Mouse (Mus musculus) spleen, postnatal 36 days (tissue): ENCODE measurements at regions not wholly inside any gene's neighbourhood (a gene's known extent, or its start where the extent isn't known, plus 50 kb on each side); places are given as distances from the start of the nearest gene placed in this dataset.

Experiments
- DNase-seq, 2 experiments: peaks; one replicate each; pipeline ENCODE4 v3.0.0; 2022; ENCODE audit warnings: low spot score in 2 of 2, mixed read lengths in 1 of 2

DNA sequence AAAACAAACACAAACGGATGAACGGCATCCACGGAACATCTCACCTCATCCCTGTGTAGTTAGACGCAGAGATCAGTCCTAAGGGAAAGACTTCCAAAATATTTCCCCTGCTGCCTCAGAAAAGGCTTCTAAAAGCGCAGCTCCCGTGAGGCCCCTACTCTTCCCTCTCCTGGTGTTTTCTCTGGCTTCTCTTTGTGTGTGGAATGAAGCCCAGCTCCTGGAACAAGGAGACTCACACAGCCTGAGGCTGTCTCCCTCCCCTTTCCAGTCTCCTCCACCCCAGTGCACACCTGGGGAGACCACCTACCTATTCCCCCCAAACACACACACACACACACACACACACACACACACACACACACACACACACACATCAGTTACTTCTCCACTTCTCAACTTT, 189.7 kb upstream of the Runx1 start:
- no peak for DNase-seq

DNA sequence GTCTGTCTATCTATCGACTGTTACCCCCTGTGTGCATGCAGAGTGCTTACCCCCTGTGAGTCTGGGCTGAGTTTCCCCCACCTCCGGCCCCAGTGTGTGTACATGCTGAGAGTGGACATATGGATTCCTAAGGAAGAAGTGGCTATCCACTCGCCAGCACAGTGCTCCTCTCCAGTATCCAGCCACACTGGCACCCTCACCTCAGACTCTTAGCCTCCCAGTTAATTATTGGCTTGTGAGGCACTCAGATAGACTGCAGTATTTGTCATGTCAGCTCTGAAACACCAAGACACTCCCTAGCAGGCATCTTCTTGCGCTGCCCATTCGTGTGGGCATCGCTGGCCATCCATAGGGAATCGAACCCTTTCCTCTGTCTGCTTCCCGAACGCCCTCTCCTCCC, 189.0 kb upstream of the Runx1 start:
- no peak for DNase-seq

DNA sequence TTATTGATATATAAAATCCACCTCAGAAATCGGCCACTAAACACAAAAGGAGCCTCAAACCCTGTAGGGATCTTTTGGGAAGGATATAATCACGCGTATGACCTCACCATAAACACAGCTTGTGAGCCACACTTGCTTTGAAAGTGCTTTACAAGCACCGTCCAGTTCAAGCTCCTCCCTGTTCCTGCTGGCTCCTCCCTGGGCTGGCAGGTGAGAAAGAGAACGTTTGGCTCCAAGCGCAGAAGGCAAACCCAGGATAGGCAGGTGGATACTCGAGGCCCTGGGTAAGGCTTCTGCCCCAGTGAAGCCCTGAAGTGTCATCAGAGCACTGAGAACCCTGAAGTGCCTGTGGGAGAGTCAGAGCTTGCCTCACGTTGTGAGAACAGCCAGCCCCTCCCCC, 187.9 kb upstream of the Runx1 start:
- no peak for DNase-seq

DNA sequence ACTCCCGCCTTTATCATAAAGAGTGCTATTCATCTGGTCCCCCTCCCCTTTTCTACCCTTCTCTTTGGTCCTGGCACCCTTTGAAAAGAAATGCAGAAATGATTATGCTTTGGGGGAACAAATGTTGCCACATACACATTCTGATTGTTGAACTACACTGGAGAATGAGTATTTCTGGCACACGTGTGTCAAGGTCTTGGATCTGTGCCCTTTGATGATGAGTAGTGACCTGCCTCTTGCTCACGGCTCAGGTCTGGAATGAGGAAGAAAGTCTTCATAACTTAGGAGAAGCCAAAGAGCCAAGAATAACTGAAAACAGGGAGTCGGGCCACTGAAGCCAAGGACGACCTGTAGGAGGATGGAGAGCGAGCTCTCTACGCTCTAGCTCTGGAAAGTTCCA, 187.3 kb upstream of the Runx1 start:
- DNase-seq = no peak

DNA sequence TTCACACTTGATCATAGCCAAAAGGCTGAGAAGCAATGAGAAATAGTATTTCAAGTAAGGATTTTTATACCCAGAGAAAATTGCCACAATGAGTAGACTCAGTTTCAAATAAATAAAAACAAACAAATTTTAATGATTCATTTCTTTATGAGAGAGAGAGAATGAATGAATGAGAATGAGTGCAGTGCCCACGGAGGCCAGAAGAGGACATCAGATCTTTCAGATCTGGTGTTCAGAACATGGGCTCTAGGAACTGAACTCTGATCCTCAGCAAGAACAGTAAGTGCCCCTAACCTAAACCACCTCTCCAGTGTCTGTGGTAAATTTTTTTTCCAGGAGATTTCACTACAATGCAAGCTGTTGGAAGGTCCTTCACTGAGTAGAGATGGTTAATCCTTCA, 185.5 kb upstream of the Runx1 start:
- no peak for DNase-seq

DNA sequence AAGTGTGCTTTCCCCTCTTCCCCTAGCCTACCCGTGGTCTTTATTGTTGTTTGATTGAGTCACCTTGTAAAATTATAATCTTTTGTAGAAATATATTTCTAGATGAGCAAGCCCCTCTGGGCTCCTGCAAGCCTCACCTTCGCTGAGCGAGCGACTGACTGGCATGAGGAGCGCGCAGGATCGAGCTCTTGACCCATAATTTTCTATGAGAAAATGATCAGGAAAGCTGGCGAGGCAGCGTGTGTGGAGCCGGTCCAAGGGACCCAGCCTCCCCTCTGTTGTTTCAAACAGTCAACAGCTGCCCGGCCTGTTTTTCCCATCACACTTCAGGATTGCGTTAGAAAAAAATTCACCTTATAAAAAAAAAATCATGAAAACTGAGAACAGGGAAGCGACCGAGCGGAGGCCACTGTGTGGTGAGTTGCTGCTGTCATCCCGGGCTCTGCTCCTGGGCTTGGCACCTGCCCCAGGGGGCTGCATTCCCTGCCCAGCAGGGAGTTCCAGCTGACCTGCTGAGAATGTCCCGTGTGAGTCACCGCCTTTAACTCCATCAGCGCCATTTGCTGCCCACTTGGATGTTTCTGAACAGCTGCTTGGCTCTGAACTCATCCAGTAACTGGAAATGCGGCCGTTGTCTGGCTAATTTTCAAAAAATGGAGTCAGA, 180.5 kb upstream of the Runx1 start:
- DNase-seq = no peak

DNA sequence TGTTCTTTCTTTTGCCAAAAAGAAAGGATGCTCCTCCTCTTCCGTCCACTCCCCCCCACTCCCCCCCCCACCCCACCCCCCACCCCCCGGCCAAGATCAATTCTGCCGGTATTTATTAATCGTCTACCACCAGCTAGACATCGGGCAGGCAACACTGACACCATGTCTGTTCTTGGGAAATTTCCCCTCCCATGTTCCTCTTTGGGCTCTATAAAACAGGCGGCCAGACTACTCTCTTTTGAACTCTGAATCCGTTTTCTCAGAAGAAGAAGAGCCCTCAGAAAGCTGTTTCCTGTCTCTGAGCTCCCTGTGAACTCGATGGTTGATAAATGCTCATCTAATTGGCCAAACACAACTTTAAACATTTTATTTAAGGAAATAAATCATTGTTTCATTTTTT, 179.5 kb upstream of the Runx1 start:
- DNase-seq = no peak

DNA sequence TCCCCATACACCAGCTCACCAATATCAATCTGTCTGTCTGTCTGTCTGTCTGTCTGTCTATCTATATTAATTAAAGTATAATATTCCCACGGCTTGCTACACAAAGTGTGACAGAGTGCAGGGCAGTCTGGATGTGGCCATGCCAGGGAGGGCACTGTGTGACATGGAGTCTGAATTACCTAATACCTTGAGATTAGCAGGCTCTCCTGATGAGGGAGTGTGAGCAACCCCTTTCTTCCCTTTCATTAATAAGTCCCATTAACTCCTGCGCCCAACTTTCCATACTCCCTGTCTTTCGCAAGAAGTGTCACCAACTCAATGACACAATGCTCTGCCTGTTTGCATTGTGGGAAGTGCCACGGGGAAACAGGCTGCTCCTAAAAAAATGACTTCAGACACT, 177.9 kb upstream of the Runx1 start:
- no peak for DNase-seq

DNA sequence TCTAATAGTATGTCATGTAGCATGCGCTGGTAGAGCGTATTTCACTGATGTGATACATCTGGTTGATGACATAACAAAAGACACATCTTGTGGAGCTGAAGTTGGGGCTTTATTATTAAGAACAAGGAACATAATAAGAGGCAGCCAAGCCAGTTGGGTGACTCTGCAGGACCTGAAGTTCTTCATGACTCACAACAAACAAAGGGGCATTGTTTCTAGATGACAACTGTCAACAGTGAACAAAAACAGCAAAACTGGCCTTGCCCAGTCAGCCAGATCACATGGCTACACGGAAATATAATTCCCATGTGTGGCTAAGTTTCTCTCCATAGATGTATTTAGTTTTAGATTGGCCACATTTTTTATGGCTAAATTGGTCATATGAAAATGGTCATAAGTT, 172.7 kb upstream of the Runx1 start:
- DNase-seq = no peak

DNA sequence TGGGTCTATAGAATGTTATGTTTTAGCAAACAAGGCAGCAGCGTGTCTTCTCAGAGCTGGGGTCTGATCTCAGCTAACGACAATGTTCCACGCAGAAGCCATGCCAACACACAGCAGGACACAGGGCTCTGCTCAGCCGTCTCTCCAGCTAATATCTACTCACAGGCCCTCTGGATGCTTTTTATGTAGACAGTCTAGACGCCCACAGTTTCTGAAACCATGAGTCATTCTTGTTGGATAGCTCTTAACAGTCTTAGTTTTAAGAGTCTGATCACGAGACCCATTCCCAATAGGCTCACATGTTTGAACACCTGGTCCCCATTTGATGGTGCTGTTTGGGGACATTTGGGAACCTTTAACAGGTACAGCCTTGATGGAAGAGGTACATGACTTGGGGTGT, 171.7 kb upstream of the Runx1 start:
- DNase-seq = no peak

DNA sequence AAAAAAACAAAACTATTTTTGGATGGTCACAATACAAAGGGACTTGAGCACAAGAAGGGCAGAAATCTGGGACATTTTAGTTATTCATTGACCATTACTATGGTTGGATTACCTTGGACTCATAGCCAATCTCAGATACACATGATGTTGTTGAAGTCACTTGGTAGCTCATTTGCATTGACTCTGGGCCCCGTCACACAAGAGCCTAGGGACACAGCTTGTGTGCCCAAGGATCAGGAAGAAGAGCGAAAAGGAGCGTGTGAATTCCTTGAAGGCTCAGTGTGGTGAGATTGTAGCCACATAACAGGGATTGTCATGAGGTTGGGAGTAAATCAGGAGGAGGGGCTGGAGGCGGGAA, 170.0 kb upstream of the Runx1 start:
- no peak for DNase-seq

DNA sequence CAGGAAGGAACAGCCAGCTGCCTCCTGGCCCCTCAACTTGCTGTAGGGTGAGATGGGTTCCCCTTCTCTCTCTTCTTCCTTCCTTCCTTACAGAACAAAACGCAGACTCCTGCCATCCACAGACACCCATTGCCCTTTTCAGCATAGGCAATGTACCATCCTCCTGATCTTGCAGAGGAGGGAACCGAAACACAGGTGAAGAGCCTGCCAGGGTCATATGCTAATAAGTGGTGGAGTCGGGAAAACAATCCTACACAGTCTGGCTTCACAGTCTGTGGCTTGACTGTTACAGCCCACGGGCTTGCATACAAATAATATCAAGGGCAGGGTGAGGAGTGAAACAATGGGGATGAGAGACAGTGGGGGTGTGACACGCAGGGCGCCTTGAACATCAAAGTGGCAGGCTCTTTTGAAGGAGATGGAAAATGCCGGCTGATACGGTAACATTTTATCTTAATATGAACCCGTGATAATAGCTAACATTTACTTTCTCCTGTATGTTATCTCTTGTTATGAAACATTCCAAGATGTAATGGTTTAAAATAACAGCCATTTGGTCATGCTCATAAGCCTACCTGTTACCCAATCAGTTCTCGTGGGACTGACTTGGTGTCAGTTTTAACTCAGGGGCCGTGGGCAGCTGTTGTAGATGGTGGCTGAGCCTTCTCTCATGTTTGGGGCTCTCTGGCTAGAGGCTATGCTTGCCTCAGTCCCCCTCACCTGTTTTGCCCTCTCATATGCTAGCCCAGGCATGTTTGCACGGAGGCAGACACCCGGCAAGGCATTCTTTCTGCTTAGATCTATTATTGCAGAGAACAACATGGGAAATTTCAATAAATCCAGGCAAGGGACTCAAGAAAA, 169.4 kb upstream of the Runx1 start:
- DNase-seq = no peak

DNA sequence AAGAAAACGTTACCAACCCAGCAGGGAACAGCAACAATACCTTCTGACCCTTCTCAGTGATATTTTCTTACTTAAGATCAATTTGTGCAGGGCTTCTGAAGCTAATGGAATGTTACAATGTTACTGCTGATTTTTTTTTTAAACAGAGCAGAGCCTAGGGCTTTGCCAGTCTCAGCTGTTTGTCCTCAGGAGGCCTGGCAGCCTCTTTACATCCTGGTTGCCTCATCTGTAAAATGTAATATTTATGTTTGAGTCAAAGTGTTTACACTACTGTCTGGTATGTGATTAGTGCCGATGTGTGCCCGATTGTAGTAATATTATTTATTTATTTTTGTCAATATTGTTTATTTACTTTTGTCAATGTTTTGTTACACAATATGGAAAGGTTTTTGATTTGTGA, 166.9 kb upstream of the Runx1 start:
- no peak for DNase-seq

DNA sequence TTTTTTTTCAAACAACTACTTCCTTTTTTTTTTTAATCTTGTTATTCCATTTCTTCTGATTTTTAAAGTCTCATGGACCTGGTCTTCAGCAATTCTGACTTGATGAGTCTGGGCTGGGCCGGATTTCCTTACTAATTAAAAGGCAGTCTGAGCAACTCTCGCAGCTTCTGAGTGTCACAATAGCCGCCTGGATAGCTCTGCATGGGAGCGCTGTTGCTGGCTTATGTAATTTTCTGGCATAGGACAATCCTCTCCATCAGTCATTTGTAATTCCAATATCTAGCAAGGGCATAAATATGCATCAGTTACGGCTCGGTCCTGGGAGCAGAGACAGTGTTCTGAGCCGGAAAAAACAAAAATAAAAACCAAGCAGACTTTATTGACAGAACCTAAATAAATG, 165.5 kb upstream of the Runx1 start:
- no peak for DNase-seq

DNA sequence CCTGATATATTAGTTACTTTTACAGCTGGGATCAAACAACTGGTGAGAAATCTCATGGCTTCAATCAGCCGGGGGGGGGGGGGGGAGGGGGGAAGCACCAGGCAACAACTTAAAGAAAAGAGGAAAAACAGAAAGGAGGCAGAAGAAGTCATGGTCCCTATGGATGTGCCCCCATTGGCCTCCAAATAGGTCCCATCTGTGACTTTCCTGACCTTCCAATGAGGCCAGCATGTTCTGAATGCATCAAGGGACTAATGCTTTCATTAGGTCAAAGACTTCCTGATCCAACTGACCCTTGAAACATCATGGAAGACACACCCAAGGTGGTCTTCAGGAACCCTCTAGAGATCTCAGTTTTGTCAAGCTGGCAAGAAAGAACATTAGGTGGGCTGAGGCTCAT, 162.5 kb upstream of the Runx1 start:
- no peak for DNase-seq

DNA sequence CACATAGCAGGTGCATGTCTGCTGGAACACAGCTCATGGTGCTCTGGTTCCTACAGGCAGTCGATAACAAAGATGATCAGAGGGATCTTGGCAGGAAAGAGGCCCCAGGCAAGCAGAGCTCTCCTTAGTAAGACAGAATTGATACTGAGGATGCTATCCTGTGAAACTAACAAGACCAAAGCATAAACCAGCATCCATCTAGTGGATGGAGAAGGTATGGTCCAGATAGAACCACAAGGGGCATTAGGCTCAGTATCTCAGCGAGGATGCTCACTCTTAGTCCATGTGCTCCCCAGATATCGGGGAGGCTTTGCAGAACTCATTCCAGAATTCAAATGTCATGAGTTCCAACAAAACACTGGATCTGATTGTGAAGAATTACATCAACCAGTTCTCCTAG, 162.1 kb upstream of the Runx1 start:
- no peak for DNase-seq

DNA sequence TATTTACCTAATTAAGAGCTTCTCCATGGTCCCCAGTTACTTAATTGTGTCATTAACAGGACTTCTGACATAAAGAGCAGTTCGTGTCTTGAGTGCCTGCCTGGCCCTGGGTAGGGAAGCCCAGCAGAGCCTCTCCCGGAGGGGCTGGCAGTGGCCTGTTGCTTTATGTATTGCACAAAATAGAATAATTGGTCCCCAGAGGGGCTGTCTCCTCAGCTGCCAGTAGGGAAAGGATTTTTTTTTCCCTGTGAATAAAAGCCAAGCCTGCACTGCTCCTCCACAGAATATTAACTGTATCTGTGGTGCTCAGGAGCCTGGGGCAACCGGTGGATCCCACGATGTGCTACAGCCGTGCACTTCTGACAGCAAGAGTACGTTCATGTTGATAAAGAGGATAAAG, 159.8 kb upstream of the Runx1 start:
- no peak for DNase-seq

DNA sequence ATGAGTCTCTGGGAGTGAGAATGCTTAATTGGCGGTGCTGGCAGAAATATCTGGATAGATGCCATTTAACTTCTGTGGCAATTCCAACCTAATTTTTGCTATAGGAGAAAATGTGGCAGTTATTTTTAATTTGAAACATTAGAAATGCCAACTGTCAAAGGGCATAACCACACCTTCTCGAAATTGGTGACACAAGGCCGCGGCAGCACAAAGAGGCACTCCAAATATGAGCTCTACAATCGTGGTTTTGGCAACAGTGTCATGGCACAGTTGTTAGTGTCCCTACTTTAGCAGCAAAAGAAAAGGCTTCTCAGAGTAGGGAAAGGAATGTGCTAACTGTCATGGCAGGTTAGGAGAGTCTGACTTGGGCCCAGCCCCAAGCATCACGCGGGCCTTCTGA, 157.0 kb upstream of the Runx1 start:
- no peak for DNase-seq

DNA sequence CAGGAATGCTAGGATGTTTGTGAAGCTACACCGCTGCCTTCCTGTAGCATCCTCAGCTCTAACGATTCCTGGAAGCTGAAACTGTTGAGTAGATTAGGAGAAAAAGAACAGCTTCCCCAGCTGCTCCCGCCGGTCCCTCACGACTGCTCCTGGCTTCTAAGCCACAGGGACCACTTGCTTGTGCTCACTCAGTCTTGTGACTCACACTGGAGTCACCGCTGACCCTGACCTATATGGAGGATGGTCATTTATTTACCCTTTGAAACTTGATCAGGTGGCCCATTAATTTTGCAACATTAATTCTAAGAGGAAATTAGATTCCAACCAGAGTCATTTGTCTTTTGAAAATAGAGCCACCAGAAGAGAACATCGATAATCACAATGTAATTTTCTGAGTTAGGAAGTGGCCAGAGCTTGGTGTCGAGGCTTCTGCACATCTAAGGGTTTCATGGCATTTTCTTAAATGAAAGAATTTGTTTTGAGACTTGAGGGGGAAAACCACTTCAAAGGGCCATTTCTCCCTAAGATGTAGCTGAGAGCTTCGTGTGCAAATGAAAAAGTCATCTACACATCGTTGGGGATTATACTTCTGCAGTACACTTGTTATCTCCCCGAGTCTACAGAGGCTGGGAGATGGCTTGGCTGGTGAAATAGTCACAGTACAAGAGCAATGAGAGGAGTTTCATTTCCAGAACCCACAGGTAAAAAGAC, 153.8 kb upstream of the Runx1 start:
- DNase-seq = no peak

DNA sequence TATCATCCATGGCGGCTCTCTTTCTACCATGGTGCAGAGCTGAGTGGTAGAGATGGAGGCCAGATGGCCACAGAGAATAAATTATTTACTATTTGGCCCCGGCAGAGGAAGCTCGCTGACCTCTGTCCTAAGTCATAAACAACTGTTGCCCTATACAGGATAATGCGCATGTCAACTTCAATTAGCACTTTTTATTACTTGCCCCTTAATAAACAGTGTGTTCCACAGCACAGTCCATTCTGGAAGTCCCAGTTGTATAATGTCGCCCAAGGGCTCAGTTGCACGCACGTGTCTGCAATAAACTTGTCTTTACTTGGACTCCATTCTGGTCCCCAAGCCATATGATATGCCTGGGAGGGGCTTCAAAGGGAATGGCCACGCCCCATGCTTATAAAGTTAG, 150.1 kb upstream of the Runx1 start:
- no peak for DNase-seq

DNA sequence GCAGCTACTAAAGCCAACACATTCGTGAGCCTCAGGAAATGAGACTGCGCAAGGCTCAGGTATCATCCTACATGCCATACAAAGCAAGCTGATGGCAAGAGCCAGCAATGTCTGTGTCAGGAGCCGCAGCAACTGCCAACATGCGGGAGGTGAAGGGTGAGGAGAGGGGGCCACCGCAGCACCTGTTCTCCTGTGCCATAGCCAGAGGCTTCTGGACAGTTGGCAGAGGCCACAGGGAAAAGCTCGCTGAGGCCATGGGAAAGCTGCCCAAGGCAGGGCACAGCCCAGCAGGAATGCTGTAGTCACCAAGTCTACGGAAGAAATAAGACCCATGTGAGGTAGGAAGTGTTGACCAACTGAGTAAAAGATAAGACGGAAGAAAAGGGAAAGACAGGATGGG, 149.1 kb upstream of the Runx1 start:
- no peak for DNase-seq

DNA sequence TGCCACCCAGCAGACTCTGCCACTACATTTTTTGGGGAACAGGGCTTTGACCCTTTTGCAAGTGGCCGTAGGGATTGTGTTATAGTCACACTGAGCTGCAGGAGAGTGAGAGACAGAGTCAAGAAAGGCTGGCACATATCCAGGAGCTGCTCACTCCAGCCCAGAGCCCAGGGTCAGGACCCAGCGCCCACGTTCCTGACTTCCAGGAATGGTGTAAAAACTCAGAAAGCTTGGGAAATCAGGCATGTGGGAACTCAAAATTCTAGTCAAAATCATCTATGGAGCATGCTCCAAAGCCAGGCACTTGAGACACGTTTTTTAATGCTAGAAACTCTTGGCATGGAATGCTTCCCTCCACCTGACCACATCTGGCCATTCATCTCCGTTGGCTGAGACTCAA, 146.7 kb upstream of the Runx1 start:
- DNase-seq = no peak

DNA sequence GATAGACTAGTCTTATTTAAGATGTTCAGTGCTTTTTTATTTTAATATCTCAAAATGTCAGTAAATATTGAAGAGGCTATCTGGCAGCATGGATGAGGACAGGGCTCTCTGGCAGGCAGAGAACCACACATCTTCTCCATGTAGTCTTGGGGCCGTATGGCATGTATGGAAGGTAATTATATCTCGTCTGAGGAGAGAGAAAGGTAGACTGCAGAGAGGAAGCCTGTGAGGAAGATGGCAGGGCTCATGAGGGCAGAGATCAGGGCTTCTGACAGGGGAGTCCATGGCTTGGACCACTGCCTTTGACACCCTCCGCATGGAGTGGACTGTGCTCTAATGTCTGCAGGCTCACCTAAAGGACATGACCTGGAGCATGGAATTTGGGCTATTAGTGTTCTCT, 146.0 kb upstream of the Runx1 start:
- no peak for DNase-seq
